Mouse (Mus musculus): ENCODE measurements at regions not wholly inside any gene's neighbourhood (a gene's known extent, or its start where the extent isn't known, plus 50 kb on each side); places are given as distances from the start of the nearest gene placed in this dataset.
A peak's percentile ranks its signal among the peaks of the same experiment; 100 is the strongest.

GRCm38 (mm10) chr6:100474326-100474725 lies 187.0 kb upstream of the Rybp start:
- WGBS = 74% methylated on average over 9 of the region's 9 CpGs
- no peak for ATAC-seq (ENCODE audit: low read depth)

GRCm38 (mm10) chr6:100470071-100470470 lies 182.8 kb upstream of the Rybp start:
- Histone ChIP-seq H3K4me1 (replicated peaks) (no peaks in the 10 kb centered on the region), H3K4me3 (no peak overlapping the region), H3K9me3 (0 out of 2 replicates have a peak, but pooled peaks cover 8% of the 10 kb centered on the region), H3K4me2 (no peak overlapping the region), H3K27ac (replicated peaks) (no peak overlapping the region), H3K36me3 (no peaks in the 10 kb centered on the region), H3K27me3 (0 out of 2 replicates have a peak, but pooled peaks cover 5% of the 10 kb centered on the region), H3K9ac (no peak overlapping the region)
- ATAC-seq (ENCODE audit: low read depth) = no peak
- 74% methylated on average over 2 of the region's 2 CpGs for WGBS

More at GRCm38 (mm10) chr6:100474326-100474725, 187.0 kb upstream of the Rybp start:
- Histone ChIP-seq H3K9me3 (0 out of 2 replicates have a peak, but pooled peaks cover 8% of the 10 kb centered on the region), H3K4me2 (no peak overlapping the region), H3K4me3 (no peak overlapping the region), H3K27me3 (no peaks in the 10 kb centered on the region), H3K36me3 (no peaks in the 10 kb centered on the region), H3K4me1 (replicated peaks) (no peaks in the 10 kb centered on the region), H3K9ac (no peak overlapping the region), H3K27ac (replicated peaks) (no peak overlapping the region)

DNA sequence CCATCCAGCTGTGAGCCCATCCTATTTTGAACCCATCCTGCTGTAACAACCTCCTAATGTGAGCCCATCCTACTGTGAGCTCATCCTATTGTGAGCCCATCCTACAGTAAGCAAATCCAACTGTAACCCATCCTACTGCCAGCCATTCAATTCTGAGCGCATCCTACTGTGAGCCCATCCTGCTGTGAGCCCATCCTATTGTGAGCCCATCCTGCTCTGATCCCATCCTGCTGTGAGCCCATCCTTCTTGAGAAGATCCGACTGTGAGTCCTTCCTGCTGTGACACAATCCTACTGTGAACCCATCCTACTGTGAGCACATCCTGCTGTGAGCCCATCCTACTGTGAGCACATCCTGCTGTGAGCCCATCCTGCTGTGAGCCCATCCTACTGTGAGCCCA lies 175.5 kb upstream of the Rybp start:
- H3K4me2 ChIP-seq = no peak overlapping the region
- H3K9ac ChIP-seq = no peak overlapping the region
- no peaks in the 10 kb centered on the region for H3K9me3 ChIP-seq
- H3K4me3 ChIP-seq = no peak overlapping the region
- no peak for ATAC-seq (ENCODE audit: low read depth)
- no peaks in the 10 kb centered on the region for H3K4me1 ChIP-seq (replicated peaks)
- 83% methylated on average over 2 of the region's 2 CpGs for WGBS
- H3K36me3 ChIP-seq = no peaks in the 10 kb centered on the region
- no peak overlapping the region for H3K27ac ChIP-seq (replicated peaks)
- H3K27me3 ChIP-seq = 0 out of 2 replicates have a peak, but pooled peaks cover 5% of the 10 kb centered on the region

GRCm38 (mm10) chr6:100453401-100453800 lies 166.1 kb upstream of the Rybp start:
- H3K27ac ChIP-seq (replicated peaks) = no peak overlapping the region
- no peaks in the 10 kb centered on the region for H3K27me3 ChIP-seq
- H3K4me2 ChIP-seq = no peak overlapping the region
- no peak for ATAC-seq (ENCODE audit: low read depth)
- H3K9me3 ChIP-seq = 0 out of 2 replicates have a peak, but pooled peaks cover 4% of the 10 kb centered on the region
- H3K4me3 ChIP-seq = no peak overlapping the region
- H3K9ac ChIP-seq = no peak overlapping the region
- WGBS = 86% methylated on average over 3 of the region's 3 CpGs
- H3K36me3 ChIP-seq = no peaks in the 10 kb centered on the region
- H3K4me1 ChIP-seq (replicated peaks) = no peaks in the 10 kb centered on the region

GRCm38 (mm10) chr6:100452097-100453002 lies 165.1 kb upstream of the Rybp start:
- WGBS = 44% methylated on average over 8 of the region's 9 CpGs
- Histone ChIP-seq H3K36me3 (no peaks in the 10 kb centered on the region), H3K27ac (replicated peaks) (no peak overlapping the region), H3K4me3 (no peak overlapping the region), H3K4me1 (replicated peaks) (peaks cover 9% of the 10 kb centered on the region), H3K9me3 (0 out of 2 replicates have a peak, but pooled peaks cover 4% of the 10 kb centered on the region), H3K9ac (no peak overlapping the region), H3K4me2 (no peak overlapping the region), H3K27me3 (no peaks in the 10 kb centered on the region)
- no peak for ATAC-seq (ENCODE audit: low read depth)

- H3K9me3 ChIP-seq = 0 out of 2 replicates have a peak, but pooled peaks cover 4% of the 10 kb centered on the region
- H3K9ac ChIP-seq = no peak overlapping the region
- ATAC-seq (ENCODE audit: low read depth) = no peak
- no peaks in the 10 kb centered on the region for H3K36me3 ChIP-seq
- WGBS = 95% methylated on average over 6 of the region's 6 CpGs
- H3K4me2 ChIP-seq = no peak overlapping the region
- H3K4me1 ChIP-seq (replicated peaks) = peaks cover 11% of the 10 kb centered on the region
- no peak overlapping the region for H3K27ac ChIP-seq (replicated peaks)
- no peaks in the 10 kb centered on the region for H3K27me3 ChIP-seq
- H3K4me3 ChIP-seq = no peak overlapping the region
These were observed 162.8 kb upstream of the Rybp start for GRCm38 (mm10) chr6:100450108-100450507.

GRCm38 (mm10) chr6:100449087-100449486 lies 161.8 kb upstream of the Rybp start:
- Histone ChIP-seq H3K9me3 (0 out of 2 replicates have a peak, but pooled peaks cover 4% of the 10 kb centered on the region), H3K27ac (replicated peaks) (no peak overlapping the region), H3K27me3 (no peaks in the 10 kb centered on the region), H3K4me1 (replicated peaks) (peaks cover 11% of the 10 kb centered on the region), H3K4me3 (no peak overlapping the region), H3K4me2 (no peak overlapping the region), H3K9ac (no peak overlapping the region), H3K36me3 (no peaks in the 10 kb centered on the region)
- 98% methylated on average over 4 of the region's 4 CpGs for WGBS
- ATAC-seq (ENCODE audit: low read depth) = no peak

- H3K27ac ChIP-seq (replicated peaks) = no peak overlapping the region
- no peak for ATAC-seq (ENCODE audit: low read depth)
- WGBS = 8% methylated on average over 1 of the region's 1 CpGs
These were observed 159.9 kb upstream of the Rybp start for GRCm38 (mm10) chr6:100447211-100447610.

GRCm38 (mm10) chr6:100446804-100447203 lies 159.5 kb upstream of the Rybp start:
- no peak for ATAC-seq (ENCODE audit: low read depth)
- peaks cover 11% of the 10 kb centered on the region for H3K4me1 ChIP-seq (replicated peaks)

More at GRCm38 (mm10) chr6:100447211-100447610, 159.9 kb upstream of the Rybp start:
- H3K9ac ChIP-seq = no peak overlapping the region
- H3K36me3 ChIP-seq = no peaks in the 10 kb centered on the region
- H3K4me3 ChIP-seq = no peak overlapping the region
- no peaks in the 10 kb centered on the region for H3K27me3 ChIP-seq
- peaks cover 11% of the 10 kb centered on the region for H3K4me1 ChIP-seq (replicated peaks)
- 0 out of 2 replicates have a peak, but pooled peaks cover 4% of the 10 kb centered on the region for H3K9me3 ChIP-seq
- no peak overlapping the region for H3K4me2 ChIP-seq

DNA sequence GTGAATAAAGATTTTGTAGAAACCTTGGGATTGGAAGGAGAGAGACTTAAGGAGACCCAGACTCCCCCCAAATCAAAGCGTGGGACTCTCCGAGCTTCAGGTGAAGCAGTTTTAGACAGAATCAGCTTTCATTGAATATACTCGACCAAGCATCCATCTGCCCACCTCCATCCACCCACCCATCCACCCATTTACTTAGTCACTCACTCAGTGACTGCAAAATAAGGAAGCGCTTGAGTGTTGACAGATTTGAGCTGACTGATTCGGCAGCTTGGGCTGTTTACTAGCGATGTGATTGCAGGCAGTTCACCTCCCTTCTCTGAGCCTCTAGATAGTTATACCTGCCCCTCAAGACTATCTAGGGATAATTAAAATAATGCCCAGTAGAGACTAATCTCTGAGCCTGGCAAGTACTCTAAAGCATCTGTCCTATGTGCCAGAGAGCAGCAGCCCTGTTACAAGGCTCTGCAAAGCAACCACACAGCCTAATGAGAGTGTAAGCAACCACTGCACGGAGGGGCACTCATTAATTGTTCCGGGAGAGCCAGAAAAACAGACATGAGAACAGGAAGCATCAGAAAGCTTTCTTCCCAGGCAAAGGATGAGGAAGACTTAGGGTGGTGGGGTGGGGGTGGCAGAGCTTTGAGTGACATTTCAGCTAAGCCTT lies 151.9 kb upstream of the Rybp start:
- Histone ChIP-seq H3K9ac (peak overlapping the region; percentile 47; the same call in 1 of the 2 replicates), H3K27me3 (peaks cover 22% of the 10 kb centered on the region), H3K4me2 (peak overlapping the region; percentile 52), H3K36me3 (no peaks in the 10 kb centered on the region), H3K27ac (replicated peaks) (no peak overlapping the region), H3K9me3 (no peaks in the 10 kb centered on the region), H3K4me1 (replicated peaks) (peaks cover 19% of the 10 kb centered on the region), H3K4me3 (peak overlapping the region; percentile 15; the same call in 1 of the 2 replicates)
- 11% methylated on average over 8 of the region's 8 CpGs for WGBS
- no peak for ATAC-seq (ENCODE audit: low read depth)

More at GRCm38 (mm10) chr6:100446804-100447203, 159.5 kb upstream of the Rybp start:
- H3K4me2 ChIP-seq = no peak overlapping the region
- H3K27ac ChIP-seq (replicated peaks) = no peak overlapping the region
- 80% methylated on average over 4 of the region's 4 CpGs for WGBS
- no peaks in the 10 kb centered on the region for H3K36me3 ChIP-seq
- H3K9me3 ChIP-seq = 0 out of 2 replicates have a peak, but pooled peaks cover 4% of the 10 kb centered on the region
- no peak overlapping the region for H3K9ac ChIP-seq
- no peak overlapping the region for H3K4me3 ChIP-seq
- no peaks in the 10 kb centered on the region for H3K27me3 ChIP-seq

DNA sequence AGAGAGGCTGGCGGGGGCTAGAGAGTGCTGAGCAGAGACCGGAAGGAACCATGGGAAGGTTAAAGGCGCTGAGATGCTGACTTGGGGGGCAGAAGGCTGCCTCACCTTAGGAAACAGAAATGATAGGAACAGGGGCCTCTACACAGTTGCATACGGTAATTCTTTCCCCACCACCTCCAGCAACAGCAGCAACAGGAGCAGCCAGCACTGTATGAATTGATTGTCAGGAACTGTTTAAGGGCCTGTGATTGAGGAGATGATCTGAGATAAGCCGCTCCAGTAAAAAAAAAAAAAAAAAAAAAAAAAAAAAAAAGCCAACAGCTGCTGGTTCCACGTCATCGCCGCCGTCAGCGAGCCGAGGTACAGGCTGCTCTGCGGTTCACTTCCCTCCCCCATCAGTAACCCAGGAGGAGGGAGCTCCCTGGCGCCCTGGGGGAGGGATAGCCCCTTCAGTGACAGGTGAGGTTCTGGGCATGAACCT lies 151.3 kb upstream of the Rybp start:
- no peaks in the 10 kb centered on the region for H3K36me3 ChIP-seq
- peak overlapping the region; percentile 15; the same call in 1 of the 2 replicates for H3K4me3 ChIP-seq
- no peak overlapping the region for H3K27ac ChIP-seq (replicated peaks)
- peak overlapping the region; percentile 52 for H3K4me2 ChIP-seq
- H3K27me3 ChIP-seq = peaks cover 22% of the 10 kb centered on the region
- ATAC-seq (ENCODE audit: low read depth) = peak; percentile 67; the same call in 1 of the 2 replicates
- 2% methylated on average over 13 of the region's 13 CpGs for WGBS
- H3K4me1 ChIP-seq (replicated peaks) = peaks cover 21% of the 10 kb centered on the region
- H3K9ac ChIP-seq = peak overlapping the region; percentile 47; the same call in 1 of the 2 replicates
- H3K9me3 ChIP-seq = no peaks in the 10 kb centered on the region

DNA sequence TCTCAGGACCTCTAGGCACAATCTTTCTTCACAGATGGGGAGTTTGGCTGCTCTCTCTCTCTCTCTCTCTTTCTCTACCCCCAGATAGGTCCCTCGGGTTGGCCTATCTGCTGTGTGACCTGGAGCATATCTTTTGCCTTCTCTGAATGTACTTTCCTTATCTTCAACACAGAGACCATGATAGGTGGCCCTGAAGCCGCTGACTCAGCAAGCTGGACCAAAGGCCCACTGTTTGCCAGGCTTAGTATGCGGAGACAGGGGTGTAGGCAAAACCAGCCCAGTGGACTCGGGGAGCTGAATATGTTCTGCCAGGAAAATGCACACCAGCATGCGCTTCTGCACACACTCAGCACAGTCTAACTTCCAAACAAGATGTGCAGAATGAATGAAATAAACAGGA lies 150.7 kb upstream of the Rybp start:
- Histone ChIP-seq H3K4me2 (peak overlapping the region; percentile 52), H3K27me3 (peaks cover 22% of the 10 kb centered on the region), H3K4me3 (no peak overlapping the region), H3K9ac (0 out of 2 replicates have a peak overlapping the region, but pooled peaks have one; percentile 47), H3K4me1 (replicated peaks) (peaks cover 26% of the 10 kb centered on the region), H3K27ac (replicated peaks) (no peak overlapping the region), H3K36me3 (no peaks in the 10 kb centered on the region), H3K9me3 (no peaks in the 10 kb centered on the region)
- 54% methylated on average over 5 of the region's 5 CpGs for WGBS
- ATAC-seq (ENCODE audit: low read depth) = no peak

Measured in neural tube, embryonic 13.5 days (tissue).